Mouse (Mus musculus): Measurements from ENCODE around the gene Zfp775. TPM values are rescaled to one million over a fixed set of nuclear protein-coding genes. Genes with fewer than 3 reads are reported as not detected.
"Not testable (repeated sequence)": the region's sequence is repeated elsewhere in the genome, so short reads cannot be mapped to it uniquely, and the experiment has no call there.

Gene Zfp775
- polyA plus RNA-seq, 1 experiment from 2014 or later, result 11.1 TPM

DNA sequence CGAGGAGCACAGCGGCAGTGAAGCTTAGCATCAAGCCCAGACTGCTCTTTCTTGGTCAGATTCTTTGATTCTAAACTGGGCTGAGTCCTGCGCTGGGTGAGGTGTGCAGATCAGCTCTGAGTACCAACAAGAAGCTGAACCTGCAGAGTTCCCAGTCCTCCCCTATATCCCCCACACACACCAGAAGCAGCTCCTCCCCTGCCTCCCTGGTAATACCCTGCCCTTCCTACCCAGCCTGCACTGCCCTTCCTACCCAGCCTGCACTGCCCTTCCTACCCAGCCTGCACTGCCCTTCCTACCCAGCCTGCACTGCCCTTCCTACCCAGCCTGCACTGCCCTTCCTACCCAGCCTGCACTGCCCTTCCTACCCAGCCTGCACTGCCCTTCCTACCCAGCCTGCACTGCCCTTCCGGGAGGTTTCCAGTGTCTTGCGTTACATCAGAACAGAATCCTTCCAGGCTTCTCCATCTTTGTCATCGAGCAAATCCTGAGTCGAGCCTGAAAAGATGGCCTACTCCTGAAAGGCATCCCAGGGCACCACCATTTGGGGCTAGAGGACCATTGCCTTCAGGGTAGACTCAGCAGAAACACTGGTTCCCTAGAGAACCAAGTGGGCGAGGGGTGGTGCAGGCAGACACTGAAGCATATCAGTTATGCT, 20.5 kb downstream of the Zfp775 start:
- not testable (repeated sequence) for H3K4me3 ChIP-seq; H3K9me3 ChIP-seq; H3K27ac ChIP-seq; DNase-seq (ENCODE audit: extremely low spot score, low spot score)
- peaks cover 25% of the 10 kb centered on the region for H3K27me3 ChIP-seq (ENCODE audit: poor library complexity, severe bottlenecking)
- H3K4me1 ChIP-seq, result peaks cover 11% of the 10 kb centered on the region
- WGBS, result 83% methylated on average over 8 of the region's 8 CpGs
- H3K36me3 ChIP-seq (replicated peaks), result peaks cover 34% of the 10 kb centered on the region

DNA sequence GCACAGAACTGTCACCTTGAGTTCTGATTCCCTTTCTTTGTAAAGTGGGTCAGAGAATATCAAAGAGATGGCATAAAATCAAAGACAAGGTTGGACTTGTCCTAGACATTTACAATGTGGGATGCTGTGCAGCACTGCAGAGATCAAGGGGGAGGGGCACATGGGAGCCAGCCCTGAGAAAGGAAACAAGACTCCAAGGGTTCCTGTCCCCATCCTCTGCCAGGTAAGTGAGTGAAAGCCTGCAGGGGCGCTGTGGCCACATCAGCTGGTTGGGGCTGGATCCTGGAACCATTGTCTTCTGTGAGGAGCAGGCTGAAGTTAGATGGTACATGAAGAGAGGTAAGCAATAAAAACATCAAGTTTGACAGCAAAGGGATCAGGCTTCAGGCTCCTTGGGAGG, 21.6 kb downstream of the Zfp775 start:
- peaks cover 17% of the 10 kb centered on the region for H3K4me1 ChIP-seq
- H3K9me3 ChIP-seq, result no peaks in the 10 kb centered on the region
- no peak overlapping the region for H3K4me3 ChIP-seq
- no peak overlapping the region for H3K27ac ChIP-seq
- WGBS, result 25% methylated on average over 1 of the region's 1 CpGs
- DNase-seq (ENCODE audit: extremely low spot score, low spot score), result no peak
- peaks cover 36% of the 10 kb centered on the region for H3K27me3 ChIP-seq (ENCODE audit: poor library complexity, severe bottlenecking)
- H3K36me3 ChIP-seq (replicated peaks), result peaks cover 31% of the 10 kb centered on the region

DNA sequence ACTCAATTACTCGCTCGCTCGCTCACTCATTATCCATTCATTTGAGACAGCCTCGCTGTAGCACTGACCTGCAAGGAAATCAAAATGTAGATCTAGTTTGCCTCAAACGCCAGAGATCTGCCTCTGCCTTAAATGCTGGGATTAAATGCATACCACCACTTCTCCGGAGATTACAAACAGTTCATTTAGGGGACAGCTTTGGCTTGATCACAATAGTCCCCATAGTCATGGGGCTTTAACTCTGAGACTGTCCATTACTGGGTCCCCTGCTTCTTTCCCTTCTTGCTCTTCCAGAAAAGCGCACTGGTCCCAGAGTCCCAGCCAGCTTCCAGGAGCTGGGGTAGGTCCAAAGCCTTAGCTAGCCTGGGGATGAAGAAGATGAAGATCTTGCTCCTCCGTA, 24.6 kb downstream of the Zfp775 start, which contains the start of gene AI854703:
AI854703 (plus strand) TSS at position 301 of the 400 bp plus-strand sequence.
- 22% methylated on average over 8 of the region's 8 CpGs for WGBS
- no peak for DNase-seq (ENCODE audit: extremely low spot score, low spot score)
- Histone ChIP-seq H3K4me3 (peak within 1 kb of the TSS; percentile 58), H3K4me1 (peaks cover 31% of the 10 kb centered on the region), H3K36me3 (replicated peaks) (peaks cover 4% of the 10 kb centered on the region), H3K9me3 (no peaks in the 10 kb centered on the region), H3K27ac (peak within 1 kb of the TSS; percentile 63), H3K27me3 (ENCODE audit: poor library complexity, severe bottlenecking) (peaks cover 66% of the 10 kb centered on the region)

DNA sequence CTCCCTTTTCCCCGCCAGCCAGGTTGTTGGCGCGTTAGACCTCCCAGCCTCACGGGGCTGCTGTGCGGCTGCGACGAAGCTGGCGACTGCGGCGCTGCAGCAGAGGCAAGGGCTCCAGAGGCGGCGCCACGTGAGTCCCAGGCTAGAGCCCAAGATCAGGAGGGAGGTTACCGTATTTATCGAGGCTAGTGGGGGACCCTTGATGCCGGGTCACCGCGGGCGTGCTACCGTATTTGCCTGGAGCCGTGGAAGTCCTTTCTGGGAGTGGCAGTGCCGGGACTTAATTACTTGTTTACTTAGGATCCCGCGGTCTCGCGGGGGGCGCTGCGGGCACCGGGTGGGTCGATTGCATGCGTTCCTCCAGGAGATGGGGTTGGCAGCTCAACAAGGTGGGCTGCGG, 25.1 kb downstream of the Zfp775 start:
- peak overlapping the region; percentile 58 for H3K4me3 ChIP-seq
- no peaks in the 10 kb centered on the region for H3K9me3 ChIP-seq
- no peaks in the 10 kb centered on the region for H3K36me3 ChIP-seq (replicated peaks)
- WGBS, result under 1% methylated on average over 32 of the region's 32 CpGs
- peaks cover 31% of the 10 kb centered on the region for H3K4me1 ChIP-seq
- H3K27me3 ChIP-seq (ENCODE audit: poor library complexity, severe bottlenecking), result peaks cover 72% of the 10 kb centered on the region
- peak; percentile 56 for DNase-seq (ENCODE audit: extremely low spot score, low spot score)
- peak overlapping the region; percentile 63 for H3K27ac ChIP-seq

DNA sequence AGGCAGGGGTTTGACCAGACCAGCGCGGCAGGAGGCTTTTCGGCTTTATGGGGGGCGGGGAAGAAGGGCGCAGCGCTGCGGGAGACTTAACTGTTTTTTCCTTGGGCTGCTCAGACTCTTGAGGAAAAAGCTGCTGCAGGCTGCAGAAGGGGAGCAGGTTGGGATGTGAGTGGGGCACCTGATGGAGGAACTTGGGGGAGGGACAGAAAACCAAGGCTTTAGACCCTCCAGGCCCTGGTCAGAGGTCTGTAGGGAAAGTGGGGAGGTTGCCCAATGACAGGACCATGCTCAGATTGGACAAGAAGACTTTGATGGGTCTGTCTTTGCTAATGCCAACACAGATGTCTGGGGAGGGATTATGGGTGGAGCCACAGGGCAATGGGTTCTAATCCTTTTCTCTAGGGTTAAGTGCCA, 25.7 kb downstream of the Zfp775 start:
- peaks cover 72% of the 10 kb centered on the region for H3K27me3 ChIP-seq (ENCODE audit: poor library complexity, severe bottlenecking)
- no peaks in the 10 kb centered on the region for H3K36me3 ChIP-seq (replicated peaks)
- no peak for DNase-seq (ENCODE audit: extremely low spot score, low spot score)
- peak overlapping the region; percentile 63; the same call in 1 of the 2 replicates for H3K27ac ChIP-seq
- 1% methylated on average over 7 of the region's 7 CpGs for WGBS
- no peaks in the 10 kb centered on the region for H3K9me3 ChIP-seq
- peak overlapping the region; percentile 58 for H3K4me3 ChIP-seq
- peaks cover 31% of the 10 kb centered on the region for H3K4me1 ChIP-seq

DNA sequence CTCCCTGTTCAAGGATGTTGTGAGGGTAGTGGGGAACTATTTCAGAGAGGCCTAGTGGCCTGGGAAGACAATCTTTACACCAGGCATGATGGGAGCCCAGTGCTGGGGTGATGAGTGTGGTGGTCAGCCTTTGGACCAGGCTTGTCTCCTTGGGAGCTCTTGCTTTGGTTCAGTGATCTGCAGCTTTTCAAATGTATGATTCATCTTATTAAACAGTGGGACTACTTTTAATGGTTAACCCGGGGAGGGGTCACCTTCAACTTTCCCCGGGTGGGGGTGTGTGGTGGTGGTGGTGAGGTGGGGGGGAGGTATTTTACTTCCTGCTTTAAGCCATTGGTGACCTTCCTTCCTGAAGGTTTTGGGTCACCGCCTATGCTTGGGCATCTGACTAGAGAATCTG, 26.5 kb downstream of the Zfp775 start:
- Histone ChIP-seq H3K4me3 (no peak overlapping the region), H3K36me3 (replicated peaks) (no peaks in the 10 kb centered on the region), H3K27ac (no peak overlapping the region), H3K27me3 (ENCODE audit: poor library complexity, severe bottlenecking) (peaks cover 72% of the 10 kb centered on the region), H3K4me1 (peaks cover 31% of the 10 kb centered on the region), H3K9me3 (no peaks in the 10 kb centered on the region)
- WGBS, result 86% methylated on average over 3 of the region's 3 CpGs
- no peak for DNase-seq (ENCODE audit: extremely low spot score, low spot score)

DNA sequence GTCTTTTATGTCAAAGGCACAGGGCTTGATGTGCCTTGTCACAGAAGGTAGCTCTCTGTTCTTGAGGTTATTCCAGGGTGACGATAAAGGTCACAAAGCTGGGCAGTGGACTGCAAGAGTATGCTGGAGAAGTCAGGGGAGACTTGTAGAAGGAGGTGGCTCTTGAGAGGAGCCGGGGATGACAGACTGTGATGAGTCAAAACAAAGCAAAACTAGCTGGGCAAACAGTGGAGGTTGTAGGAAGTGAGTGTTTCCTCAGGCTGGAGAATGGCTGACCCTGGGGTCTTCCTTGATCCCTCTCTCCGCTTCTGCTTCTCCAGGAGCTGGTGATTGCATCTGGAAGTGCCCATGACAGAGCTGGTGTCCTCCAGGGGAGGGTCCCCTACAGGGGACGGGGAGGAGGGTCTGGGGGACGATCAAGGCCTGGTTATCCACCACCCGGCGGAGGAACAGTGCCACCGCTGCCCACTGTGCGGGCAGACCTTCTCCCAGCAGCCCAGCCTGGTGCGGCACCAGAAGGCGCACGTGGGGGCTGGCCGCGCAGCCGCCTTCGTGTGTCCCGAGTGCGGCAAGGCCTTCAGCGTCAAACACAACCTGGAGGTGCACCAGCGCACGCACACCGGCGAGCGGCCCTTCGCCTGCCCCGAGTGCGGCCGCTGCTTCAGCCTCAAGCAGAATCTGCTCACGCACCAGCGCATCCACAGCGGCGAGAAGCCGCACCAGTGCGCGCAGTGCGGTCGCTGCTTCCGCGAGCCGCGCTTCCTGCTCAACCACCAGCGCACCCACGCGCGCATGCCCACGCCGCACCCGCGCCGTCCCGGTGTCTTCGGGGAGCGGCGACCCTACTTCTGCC, 27.2 kb downstream of the Zfp775 start:
- H3K4me1 ChIP-seq, result peaks cover 31% of the 10 kb centered on the region
- H3K4me3 ChIP-seq, result peak overlapping the region; percentile 56
- H3K27me3 ChIP-seq (ENCODE audit: poor library complexity, severe bottlenecking), result peaks cover 72% of the 10 kb centered on the region
- 14% methylated on average over 54 of the region's 54 CpGs for WGBS
- peak overlapping the region; percentile 60; the same call in 1 of the 2 replicates for H3K27ac ChIP-seq
- no peaks in the 10 kb centered on the region for H3K9me3 ChIP-seq
- H3K36me3 ChIP-seq (replicated peaks), result no peaks in the 10 kb centered on the region
- peak; percentile 35 for DNase-seq (ENCODE audit: extremely low spot score, low spot score)

DNA sequence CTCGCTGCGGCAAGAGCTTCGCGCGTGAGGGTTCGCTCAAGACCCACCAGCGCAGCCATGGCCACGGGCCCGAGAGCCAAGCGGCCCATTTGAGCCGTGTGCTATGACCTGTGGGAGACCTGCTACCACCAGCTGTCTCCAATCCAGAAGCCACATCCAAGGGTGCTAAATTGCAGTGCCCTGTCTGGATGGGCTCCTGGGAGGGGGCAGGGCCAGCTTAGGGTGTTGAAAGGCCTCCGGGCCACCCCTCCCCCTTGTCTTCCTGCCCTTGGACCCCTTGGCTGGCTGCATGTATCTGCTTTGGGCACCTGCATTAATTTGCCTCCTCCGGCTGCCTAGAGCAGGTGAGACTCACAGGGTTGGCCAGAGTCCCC, 27.8 kb downstream of the Zfp775 start:
- Histone ChIP-seq H3K36me3 (replicated peaks) (no peaks in the 10 kb centered on the region), H3K4me3 (peak overlapping the region; percentile 56), H3K27ac (peak overlapping the region; percentile 60; the same call in 1 of the 2 replicates), H3K27me3 (ENCODE audit: poor library complexity, severe bottlenecking) (peaks cover 72% of the 10 kb centered on the region), H3K9me3 (no peaks in the 10 kb centered on the region), H3K4me1 (peaks cover 31% of the 10 kb centered on the region)
- no peak for DNase-seq (ENCODE audit: extremely low spot score, low spot score)
- WGBS, result 30% methylated on average over 13 of the region's 13 CpGs

DNA sequence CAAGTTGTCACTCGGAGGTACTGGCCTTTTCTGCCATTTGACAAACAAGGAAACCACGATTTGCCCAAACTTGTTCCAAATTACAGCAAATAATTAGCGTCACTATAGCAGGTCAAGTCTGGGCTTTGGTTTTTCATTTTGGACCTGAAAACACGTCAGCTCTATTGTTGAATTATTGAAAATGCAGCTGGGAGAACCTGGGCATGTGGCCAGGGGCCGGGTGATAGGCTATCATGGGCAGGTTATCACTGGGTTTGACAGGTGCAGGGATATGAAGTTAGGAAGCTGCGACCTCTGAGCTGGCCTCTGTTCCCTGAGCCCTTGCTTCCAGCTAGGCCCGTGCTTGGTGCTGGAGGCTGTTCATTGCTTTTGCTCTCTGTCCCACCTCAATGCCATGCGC, 29.0 kb downstream of the Zfp775 start:
- WGBS, result 92% methylated on average over 8 of the region's 8 CpGs
- Histone ChIP-seq H3K36me3 (replicated peaks) (no peaks in the 10 kb centered on the region), H3K4me1 (peaks cover 31% of the 10 kb centered on the region), H3K27me3 (ENCODE audit: poor library complexity, severe bottlenecking) (peaks cover 62% of the 10 kb centered on the region), H3K9me3 (no peaks in the 10 kb centered on the region), H3K4me3 (no peak overlapping the region), H3K27ac (no peak overlapping the region)
- DNase-seq (ENCODE audit: extremely low spot score, low spot score), result no peak

DNA sequence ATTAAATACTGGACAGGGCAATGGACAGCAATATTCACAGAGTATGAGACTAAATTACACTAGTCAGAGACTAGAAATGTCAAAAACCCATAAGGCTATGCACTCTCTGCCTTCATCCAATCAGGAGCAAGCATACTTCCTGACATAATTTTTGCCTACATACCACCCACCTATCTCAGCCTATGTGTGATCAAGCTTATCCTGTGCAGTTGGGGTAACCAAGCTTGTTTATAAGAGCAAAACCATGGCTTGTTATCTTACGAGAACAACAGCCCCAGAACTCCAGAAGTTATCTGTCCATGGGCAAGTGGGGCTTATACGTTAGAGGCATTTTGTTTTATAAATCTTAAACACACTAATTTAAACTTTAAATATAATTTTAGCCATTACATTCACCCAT, 33.2 kb downstream of the Zfp775 start:
- H3K36me3 ChIP-seq (replicated peaks), result no peaks in the 10 kb centered on the region
- DNase-seq (ENCODE audit: extremely low spot score, low spot score), result no peak
- H3K4me3 ChIP-seq, result no peak overlapping the region
- H3K27me3 ChIP-seq (ENCODE audit: poor library complexity, severe bottlenecking), result peaks cover 19% of the 10 kb centered on the region
- H3K27ac ChIP-seq, result no peak overlapping the region
- WGBS, result 86% methylated on average over 2 of the region's 2 CpGs
- peaks cover 15% of the 10 kb centered on the region for H3K4me1 ChIP-seq
- no peaks in the 10 kb centered on the region for H3K9me3 ChIP-seq

DNA sequence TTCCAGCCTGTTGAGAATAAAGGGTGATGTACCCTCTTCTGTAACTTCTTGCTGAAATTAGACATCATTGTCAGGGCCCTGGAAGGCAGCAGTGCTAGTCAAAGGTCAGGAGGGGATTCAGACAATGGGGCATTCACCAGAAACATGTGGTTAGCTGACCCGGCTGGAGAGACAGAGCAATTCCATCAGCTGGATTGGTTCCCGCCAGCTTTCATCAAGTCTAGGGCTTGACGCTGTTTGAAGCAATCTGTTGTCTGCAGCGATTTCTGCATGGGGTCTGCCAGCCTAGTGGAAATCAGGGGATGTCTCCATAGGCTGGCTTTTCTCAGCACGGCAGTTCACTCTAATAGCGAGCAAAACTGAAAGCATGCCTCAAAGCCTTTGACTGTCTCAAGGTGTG, 34.7 kb downstream of the Zfp775 start:
- H3K27me3 ChIP-seq (ENCODE audit: poor library complexity, severe bottlenecking), result peaks cover 5% of the 10 kb centered on the region; the same call in 1 of the 2 replicates
- no peak overlapping the region for H3K4me3 ChIP-seq
- no peak for DNase-seq (ENCODE audit: extremely low spot score, low spot score)
- no peak overlapping the region for H3K27ac ChIP-seq
- peaks cover 15% of the 10 kb centered on the region for H3K4me1 ChIP-seq
- no peaks in the 10 kb centered on the region for H3K36me3 ChIP-seq (replicated peaks)
- WGBS, result 53% methylated on average over 6 of the region's 6 CpGs
- H3K9me3 ChIP-seq, result no peaks in the 10 kb centered on the region

DNA sequence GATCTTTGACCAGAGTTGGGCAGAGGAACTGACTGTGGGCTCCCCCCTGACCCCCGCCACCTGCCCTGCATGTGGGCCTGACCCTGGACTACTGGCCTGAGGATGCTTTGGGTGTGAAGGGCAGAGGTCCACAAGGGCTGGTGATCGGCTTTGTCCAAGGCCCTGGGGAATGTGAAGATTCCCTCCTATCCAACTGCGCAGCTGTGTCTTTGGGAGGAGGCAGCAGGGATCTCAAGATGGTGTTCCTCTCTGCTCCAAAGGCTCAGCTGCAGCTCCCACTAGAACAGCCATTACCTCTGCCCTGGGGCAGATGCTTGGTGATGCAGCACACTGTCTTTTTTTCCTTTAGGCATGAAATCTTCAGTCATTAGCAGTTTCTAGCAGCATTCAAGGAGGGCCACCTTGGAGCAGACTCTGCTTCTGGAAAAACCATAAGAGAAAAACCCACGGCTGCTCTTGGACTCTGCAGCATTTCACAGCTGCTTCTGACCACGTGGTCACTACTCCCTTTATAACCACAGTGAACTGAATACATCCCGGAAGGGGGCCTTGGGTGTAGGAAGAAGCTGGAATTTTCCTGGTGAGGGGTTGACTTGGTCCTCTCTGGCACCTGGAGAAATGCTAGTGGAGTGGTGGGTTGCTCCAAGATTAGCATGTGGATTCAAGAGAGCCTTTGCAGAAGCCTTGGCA, 36.1 kb downstream of the Zfp775 start:
- Histone ChIP-seq H3K9me3 (no peaks in the 10 kb centered on the region), H3K27ac (no peak overlapping the region), H3K4me1 (peaks cover 15% of the 10 kb centered on the region), H3K27me3 (ENCODE audit: poor library complexity, severe bottlenecking) (no peaks in the 10 kb centered on the region), H3K36me3 (replicated peaks) (no peaks in the 10 kb centered on the region), H3K4me3 (no peak overlapping the region)
- WGBS, result 72% methylated on average over 6 of the region's 6 CpGs
- no peak for DNase-seq (ENCODE audit: extremely low spot score, low spot score)
